Mouse (Mus musculus): ENCODE data around the gene Rbpjl.

Rbpjl gene

DNA sequence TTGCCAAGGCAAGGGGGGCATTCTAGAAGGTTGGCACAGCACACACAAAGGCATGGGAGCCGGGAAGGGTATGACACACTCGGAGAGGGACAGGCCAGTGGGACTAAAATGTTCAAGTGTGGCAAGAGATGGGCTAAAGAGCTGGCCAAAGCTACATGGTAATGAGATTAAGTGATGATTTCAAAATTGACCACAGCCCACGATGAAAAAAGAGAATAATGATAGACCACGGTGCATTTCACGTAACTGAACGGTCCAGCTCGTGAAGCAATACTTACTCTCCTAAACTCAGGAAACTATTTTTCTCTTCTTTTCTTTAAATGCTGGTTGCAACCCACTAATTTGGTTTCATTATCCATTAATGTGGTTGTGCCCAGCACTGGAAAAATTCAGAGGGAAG is 6.9 kb upstream of the Rbpjl start:
- DNase-seq: no peak

DNA sequence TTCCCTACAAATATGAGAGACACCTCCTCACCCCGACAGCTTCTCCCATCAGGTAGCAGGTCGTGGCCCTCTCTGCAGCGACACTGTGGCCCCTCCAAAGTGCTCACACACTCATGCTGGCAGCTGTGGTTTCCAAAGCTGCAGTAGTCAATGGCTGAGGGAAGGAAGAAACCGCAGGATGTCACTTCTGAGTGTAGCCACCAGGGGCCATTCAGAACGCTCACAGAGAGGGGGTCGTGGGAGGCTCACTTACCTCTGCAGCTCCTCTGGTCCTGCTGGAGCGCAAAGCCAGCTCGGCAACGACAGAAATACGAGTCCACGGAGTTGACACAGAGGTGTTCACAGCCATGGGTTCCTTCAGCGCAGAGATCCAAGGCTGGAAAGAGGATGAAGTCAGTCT is 6.0 kb upstream of the Rbpjl start:
- DNase-seq: no peak

DNA sequence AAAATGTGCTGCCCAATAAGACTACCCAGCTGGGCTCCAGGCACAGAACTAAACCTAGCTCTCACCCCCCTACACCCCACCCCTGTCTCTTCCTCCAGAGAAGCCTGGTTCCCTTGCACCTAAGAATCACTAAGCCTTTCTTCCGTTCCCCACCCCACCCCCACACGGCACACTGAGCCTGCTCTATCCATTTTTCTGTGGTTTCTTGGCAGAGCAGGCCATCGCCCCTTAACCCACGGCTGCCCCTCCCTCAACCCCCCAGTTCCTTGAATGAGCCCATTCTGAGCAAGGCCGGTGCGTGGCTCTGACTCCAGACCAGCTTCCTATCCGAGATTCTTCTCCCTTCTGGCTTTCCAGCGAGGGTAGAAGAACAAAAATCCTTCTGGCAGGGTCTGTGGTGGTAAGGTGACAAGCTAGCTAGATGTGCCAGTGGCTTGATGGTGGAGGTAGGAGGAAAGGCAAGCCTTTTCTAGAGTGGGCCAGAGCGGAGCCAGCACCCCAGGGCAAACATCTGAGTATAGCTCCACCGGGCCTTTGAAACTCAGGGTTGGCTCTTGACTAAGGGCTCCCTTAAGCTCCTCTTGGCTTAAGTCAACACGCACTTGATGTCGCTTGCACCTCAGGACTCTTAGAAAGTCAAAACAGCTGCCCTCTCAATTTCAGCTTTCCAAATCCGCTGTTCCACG is 598 bp downstream of the Rbpjl start:
- no peak for DNase-seq

DNA sequence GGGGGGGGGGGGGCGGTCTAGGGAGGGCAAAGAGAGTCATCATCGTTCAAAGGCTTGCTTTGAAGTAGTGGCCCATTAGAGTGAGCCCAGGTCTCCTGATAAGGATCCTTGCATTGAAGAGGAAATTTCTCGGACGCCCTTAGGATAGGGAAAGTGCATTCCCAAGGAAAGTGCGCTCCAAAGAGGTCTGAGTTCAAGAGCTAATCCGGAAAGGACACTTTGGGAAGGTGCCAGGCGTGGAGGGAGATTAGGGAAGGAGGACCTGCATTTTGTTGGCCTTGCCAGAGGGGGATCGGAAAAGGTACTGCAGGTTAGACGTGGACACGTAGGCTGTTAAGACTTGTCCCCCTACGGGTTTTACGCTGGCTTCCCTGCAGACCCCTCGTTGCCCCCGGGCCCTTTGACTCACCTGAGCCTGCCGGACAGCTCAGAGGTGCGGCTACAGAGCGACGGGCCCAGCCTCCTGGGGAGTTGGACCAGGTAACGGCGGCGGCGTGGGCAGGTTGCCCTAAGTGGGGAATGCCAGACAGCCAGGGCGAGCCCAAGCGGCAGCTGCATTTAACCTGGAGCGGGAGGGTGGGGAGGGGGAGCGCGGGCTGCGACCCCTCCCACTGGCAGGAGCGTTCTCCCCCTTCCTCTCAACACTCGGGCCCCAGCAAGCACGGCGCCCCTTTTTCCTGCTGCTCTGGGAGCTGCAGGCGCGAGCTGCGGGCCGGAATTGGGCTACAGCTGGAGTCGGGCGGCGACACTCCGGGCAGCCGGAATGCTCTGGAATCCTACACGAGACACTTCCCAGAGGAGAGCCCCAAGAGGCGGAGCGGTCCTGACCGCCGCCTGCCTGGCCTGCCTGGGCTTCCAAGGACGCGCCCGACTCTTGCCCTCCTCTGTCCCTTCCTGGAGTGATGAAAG is 1.4 kb downstream of the Rbpjl start:
- no peak for DNase-seq

DNA sequence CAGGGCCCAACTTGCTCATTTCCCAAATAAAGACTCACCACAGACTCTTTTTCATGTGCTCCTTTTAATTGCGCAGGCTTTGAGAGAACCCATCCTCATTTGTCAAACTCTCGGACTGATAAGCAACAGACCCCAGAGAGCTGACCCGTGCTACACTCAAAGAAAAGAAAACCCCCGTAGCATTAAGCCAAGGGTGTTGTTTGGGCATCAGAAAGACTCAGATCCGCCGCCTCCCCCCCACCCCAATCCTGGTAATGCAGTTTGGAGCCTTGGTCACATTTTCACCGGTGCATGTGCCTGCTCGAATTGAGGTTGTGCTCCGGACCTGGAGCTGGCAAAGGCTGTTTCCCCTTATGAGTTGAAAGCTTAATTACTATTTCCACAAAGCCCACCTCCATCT is 2.1 kb downstream of the Rbpjl start, which contains the start of gene Matn4:
Gene Matn4, minus strand, starts transcription at position 101 of the 400 bp plus-strand sequence.
- no peak for DNase-seq

DNA sequence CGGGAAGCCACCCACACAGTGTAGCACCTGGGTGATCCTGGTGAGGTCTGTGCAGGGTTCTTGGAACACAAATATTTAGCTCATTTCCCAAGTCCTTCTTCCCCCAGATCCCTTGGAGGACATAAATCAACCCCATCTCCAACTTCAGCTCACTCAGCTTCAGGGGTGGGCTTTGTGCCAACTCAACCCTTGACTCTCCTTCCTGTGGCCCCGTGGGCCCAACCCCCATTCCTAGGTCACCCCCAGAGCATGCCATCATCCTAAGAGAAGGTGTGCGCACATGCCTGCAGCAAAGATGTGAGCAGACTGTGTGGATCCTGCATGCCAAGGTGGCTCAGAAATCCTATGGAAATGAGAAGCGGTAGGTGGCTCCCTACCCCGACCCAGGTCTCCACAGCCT is 2.6 kb downstream of the Rbpjl start:
- DNase-seq: no peak

DNA sequence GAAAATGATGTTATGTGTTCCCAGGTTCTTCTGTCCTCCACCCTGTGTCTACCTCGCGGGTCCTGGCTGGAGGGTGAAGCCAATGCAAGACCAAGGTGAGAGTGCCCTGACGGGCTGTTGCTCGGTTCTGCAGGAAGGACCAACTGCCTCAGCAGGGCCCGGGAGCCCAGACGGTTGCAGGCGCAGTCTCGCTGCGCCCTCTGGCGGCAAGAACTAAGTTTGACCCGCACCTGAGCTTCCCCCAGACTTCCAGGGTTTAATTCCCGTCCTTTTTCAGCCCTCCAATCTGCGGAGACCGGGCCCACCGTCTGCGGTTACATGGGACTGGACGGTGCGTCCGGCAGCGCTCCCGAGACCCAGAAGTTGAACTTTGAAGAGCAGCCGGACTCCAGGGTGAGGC is 4.8 kb downstream of the Rbpjl start:
- DNase-seq: peak; percentile 73

DNA sequence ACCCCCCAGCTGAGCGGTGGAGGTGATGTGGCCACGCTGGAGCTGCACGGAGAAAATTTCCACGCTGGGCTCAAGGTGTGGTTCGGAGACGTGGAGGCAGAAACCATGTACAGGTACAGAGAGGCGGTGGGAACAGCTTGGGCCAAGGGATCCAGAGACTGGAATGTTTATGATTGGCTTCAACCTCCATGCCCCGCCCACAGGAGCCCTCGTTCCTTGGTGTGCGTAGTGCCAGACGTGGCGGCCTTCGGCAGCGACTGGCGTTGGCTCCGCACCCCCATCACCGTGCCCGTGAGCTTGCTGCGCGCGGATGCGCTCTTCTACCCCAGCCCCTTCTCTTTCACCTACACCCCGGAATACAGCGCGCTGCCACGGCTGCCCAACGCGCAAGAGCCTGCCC is 11.2 kb downstream of the Rbpjl start:
- DNase-seq: no peak

DNA sequence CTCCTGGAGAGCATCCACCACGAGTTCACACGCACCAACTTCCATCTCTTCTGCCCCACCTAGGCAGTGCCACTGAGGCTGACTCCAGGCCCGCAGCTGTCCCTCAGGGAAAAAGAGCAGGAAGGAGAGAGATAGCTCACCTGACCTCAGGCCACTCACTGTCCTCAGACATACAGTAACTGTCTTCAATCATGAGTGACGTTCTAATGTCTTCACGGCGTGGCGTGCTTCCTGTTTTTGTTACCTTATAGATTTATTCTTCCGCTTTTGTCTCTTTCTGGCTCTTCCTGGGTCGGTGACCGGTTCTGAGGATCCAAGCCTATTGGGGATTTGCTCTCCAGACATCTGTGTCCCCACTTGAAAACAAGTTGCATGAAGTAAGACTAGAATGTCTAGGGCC is 11.6 kb downstream of the Rbpjl start:
- DNase-seq: no peak

DNA sequence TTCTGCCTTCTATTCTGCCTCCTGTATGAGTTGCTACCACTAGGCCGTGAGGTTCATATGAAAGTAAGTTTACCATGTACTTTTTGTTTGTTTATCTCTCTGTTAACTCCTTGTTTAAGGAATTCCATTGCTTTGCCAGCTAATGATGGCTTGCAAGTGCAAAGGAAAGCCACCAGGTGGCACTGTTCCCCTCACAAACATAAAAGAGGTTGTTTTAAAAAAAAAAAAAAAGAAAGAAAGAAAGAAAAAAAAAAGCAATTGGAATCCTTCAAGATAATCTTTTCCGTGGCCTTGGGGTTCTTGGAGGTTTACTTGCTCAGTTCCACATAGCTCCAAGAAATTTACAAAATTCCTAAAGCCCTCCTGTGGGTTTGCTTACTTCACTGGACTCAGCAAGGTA is 14.3 kb downstream of the Rbpjl start:
- peak; percentile 53 for DNase-seq

DNA sequence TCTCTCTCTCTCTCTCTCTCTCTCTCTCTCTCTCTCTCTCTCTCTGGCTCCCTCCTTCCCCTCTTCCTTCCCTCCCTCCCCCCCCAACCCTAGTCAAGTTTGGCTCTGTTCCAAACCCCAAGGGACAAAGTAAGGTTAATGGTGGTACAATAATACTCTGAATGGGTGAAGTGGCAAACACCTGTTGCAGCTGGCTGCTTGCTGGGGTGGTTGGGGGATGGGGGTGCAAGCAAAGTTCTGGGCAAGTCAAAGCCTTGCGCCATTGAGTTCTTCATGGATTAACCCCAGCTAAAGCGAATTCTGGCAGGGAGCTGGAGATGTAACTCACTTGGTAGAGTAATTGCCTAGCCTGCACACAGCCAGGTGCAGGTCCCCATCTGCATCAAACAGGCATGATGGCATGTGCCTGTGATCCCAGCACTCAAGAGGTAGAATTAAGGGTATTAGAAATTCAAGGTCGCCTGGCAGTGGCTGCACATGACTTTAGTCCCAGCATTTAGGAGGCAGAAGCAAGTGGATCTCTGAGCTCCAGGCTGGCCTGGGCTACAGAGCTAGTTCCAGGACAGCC is 15.5 kb downstream of the Rbpjl start:
- no peak for DNase-seq

DNA sequence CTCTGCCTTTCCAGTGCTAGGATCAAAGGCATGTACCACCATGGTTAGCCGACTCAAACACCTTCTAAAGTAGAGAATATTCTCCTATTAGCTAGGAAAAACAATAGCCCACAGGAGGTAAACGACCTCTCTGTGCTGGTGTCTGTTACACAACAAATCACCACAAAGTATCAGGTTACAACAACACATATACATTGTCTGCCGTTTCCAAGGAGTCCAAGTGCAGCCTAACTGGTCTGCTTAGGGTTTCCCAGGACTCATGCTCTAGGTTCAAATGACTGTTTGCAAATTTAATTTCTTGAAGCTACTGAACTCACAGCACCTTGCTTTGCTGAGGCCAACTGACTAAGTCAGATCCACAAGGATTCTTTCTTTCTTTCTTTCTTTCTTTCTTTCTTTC is 16.5 kb downstream of the Rbpjl start:
- no peak for DNase-seq

DNA sequence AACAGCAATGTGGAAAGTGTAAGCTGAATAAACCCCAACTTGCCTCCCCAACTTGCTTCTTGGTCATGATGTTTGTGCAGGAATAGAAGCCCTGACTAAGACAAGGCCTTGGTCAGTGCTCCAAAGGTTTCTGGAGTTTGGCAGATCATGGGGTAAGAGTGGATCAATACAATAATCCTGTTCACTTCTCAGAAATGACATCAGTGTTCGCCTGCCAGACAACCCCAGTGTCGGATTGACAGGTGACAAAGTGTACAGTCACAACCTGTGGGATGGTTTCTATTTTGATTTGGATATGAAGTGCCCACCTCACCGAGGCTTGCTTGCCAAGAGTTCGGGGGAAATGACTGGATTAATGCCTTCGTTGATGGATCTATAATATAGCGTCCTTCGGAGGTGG is 18.4 kb downstream of the Rbpjl start:
- DNase-seq: no peak

DNA sequence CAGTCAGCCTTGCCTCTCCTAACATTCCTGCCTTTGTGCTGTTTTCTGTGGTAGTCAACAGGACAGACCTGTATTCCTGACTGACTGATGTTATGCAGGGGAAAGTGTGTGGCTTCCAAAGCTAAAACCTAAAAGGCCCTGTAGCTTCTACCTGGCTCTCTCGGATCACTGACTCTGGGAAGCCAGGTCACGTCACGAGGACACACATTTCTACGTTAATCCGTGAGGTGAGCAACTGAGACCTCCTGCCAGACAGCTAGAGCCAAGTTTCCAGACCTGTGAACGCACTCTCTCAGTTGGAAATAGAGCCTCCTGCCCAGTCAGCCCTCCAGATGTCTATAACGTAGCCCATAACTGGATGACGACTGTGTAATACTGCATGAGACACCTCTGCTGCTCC is 19.0 kb downstream of the Rbpjl start:
- DNase-seq: no peak

DNA sequence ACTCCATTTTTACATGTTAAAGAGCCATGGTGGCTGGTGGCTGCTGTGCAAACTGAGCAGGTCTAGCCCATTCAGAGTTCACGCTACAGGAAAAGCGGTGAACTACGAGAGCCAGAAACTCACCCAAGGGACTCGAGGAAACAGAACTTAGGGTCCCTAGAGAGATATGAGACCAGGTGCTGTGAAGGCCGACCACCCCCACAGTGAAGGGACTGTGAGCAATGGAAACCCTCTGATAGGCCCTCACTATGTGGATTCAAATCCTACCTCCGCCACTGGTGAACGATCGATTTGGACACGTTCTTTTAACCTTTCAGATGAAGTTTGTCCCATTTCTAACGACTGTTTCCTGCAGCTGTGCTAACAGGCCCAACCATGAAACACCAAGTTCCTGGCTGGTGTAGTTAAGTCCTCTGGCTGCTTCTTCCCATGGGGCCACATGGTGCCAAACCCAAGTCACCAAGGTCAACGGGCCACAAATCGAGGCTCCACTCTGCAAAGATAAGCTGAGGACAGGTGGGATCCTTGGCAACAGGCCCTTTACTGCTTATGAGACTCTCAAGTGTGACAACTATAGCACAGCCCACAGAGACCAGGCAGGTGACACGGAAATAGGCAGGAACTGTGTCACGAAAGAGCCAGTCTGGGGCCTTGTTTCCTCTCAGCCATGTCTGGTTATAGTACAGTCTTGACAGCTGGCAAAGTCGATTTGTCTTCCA is 19.9 kb downstream of the Rbpjl start:
- DNase-seq: no peak

DNA sequence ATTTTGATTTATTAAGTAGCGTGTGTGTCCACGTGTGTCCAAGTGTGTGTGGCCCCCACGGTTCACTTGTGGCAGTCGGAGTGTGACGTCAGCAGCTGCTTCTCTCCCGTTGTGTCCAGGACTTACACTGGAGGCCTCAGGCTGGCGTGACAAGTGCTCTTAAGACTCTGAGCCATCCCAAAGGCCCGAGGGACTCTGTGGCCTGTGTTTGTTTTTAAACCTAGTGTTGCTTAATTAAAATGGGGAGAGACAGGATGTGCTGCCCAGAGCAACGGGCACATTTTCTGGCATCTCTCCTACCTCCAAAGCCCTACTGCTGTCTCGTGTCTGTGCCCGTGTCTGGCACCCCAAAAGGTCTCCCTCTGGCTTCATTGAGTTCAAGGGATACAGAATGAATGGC is 20.5 kb downstream of the Rbpjl start:
- DNase-seq: no peak

DNA sequence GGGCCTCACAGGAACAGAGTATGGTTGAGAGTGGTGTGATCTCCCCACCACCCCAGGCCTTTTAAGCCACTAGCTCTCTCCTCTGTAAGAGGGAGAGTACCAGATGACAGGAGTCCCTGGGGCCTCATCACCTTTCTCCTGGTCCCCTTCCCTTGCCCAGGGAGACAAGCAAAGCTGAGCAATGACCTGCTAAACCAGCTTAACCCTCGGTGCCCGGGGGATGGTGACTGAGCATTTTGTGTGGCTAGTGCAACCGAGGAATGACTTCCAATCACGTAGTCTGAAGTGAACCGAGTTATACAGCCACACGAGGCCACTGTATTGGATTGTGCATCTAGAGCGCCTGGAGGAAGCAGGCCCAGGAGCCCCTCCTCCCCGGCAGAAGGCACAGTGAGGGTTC is 21.5 kb downstream of the Rbpjl start:
- DNase-seq: no peak

DNA sequence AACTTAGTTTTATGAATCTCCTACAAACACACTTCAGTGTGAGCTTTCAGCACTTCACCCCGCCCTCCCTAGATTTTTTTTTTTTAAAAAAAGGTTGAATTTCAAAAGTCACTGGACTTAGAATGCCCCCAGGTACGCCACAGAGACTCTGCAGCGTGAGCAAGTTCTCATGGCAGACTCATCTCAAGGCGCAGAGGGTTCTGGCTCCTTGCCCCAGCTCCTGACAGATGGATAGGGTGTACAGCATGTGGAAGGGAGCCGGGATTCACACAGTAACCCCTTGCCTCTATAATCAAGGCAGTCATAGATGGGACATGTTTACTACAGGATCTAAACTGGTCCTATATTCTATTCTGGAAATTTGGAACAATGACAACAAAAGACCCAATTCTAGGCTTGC is 22.5 kb downstream of the Rbpjl start:
- no peak for DNase-seq

DNA sequence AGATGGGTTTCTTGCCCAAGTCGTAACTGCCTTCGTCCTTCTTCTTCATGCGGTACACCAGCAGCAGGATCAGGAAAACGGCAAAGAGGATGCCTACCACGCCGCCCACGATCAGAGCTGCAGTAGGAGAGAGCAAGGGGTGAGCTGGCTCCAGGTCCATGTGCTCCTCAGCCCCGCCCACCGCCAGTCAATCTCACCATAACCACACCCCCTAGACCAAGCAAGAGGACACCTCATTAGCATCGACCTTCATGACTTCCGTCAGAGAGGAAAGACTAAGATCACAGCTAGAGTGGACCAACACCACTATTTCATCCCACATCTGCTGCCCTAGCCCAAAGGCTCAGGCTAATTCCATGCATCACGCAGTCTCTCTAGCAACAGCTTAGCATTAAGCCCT is 23.2 kb downstream of the Rbpjl start:
- DNase-seq: no peak

DNA sequence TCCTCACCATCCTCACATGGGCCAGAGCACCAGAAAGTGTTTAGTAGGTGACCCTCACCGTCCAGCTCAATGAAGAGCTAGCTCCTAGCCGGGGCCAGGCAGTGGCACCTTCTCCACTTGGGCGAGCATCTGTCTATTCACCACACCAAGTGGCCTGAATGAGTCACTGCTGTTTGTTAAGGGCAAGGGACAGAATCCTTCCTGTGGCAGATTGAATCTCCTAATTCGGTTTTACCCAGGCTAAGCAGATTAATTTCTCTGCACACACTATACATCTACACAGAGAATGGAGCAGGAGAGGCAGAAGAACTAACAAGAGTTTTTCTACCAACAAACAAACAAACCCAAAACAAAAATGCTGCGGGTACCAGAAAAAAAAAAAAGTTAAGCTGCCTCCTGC is 24.0 kb downstream of the Rbpjl start:
- DNase-seq: no peak

DNA sequence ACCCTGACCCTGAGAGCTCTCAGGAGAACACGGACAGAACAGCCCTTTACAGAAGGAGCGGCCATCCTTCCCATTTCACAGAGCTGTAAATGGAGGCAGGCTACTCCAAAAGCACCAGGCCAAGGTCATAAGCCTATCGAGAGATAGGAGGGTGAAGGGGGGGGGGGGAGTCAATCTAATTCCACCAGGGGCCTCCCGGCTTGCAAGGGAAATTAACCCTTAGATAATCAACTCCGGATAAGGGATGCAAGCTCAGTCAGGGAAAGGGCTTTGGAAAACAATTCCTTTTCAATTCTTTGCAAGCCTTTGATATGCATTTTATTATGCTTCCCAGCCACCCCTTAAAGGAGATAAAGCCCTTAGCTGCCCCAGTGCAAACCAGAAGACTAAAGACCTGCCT is 25.5 kb downstream of the Rbpjl start:
- no peak for DNase-seq

DNA sequence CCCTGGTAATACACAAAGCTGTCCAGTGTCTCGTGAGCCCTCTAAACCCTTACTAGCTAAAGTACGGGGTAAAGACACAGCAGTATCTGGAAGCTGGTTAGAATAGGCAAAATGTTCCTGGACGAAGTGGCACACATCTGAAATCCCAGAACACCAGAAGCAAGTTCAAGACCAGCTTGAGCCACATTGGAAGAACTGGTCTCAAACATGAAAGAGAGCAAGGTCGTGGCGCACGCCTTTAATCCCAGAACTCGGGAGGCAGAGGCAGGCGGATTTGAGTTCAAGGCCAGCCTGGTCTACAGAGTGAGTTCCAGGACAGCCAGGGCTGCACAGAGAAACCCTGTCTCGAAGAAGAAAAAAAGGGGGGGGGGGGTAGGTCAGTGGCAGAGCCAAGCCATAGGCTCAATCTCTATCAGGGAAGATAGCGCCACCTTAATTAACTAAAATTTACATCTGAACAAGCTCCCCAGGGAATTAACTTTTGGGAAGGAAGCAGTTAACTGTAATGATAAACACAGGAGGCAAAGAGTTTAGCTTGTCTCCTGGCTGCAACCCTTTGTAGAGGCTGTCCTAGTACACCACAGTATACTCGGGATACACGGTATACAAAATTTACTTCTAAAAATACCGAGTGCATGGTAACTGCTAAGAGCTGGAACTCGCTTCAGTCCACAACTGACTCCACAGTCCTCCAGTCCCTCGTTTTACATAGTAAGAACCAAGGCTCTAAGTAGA is 27.1 kb downstream of the Rbpjl start:
- no peak for DNase-seq

DNA sequence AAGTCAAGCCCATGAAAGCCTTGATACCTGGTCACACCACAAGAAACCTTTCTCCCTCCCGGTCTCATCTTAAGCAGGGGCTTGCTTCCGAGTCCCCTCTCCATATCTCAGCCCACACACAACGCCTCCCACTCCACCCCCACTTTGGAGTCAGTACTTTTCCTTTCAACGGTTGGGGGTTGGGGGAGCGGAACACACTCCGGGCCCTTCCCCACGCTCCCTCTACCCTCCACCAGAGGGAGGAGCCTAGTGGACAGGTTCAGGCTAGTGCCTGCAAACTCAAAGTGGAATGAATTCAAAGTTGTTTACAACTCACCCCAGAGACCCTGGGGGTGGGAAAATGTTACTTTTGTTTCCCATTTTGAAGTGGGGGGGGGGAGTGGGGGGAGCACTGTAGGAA is 27.8 kb downstream of the Rbpjl start:
- no peak for DNase-seq
